Comparison of ENCODE assay signal across 24 mouse cellular contexts in the genomic region with DNA sequence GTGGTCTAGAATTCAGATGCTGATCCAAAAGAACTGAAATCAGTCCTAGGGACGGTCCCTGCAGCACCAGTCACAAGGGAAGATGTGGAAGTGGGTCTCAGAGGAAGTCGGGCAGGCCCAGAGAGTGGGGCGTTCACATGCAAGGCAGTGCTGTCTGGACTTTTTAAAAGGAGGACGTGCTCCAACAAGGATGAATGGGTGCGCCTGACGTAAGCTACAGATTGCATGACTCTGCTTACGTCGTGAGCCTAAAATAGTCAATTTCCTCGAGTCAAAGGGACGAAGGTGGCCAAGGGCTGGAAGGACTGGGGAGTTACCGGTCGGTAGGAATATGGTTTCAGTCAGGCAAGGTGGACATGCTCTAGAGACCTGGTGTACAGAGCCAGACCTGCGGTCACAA.
"Had no signal": no experiment of that assay in that cellular context is flagged by ENCODE, and none has a peak within 500 bp of the region (broad histone marks: within the 10 kb centered on the region; RNA-seq: fewer than 3 reads in every experiment).

No protein-coding gene starts in this region.

- H3K4me2 ChIP-seq: heart, embryonic 12.5 days; hindbrain, embryonic 13.5 days; hindbrain, embryonic 15.5 days; kidney, embryonic 15.5 days; limb, embryonic 12.5 days; liver, embryonic 11.5 days had no signal

- H3K9me3 ChIP-seq: heart, embryonic 12.5 days; hindbrain, embryonic 13.5 days; hindbrain, embryonic 15.5 days; kidney, embryonic 15.5 days; limb, embryonic 10.5 days; limb, embryonic 12.5 days had no signal

- H3K27me3 ChIP-seq: heart, embryonic 12.5 days; hindbrain, embryonic 13.5 days; hindbrain, embryonic 15.5 days; kidney, embryonic 15.5 days; limb, embryonic 12.5 days had no signal

- H3K4me3 ChIP-seq: heart, embryonic 12.5 days; hindbrain, embryonic 13.5 days; hindbrain, embryonic 15.5 days; kidney, embryonic 15.5 days; limb, embryonic 10.5 days; limb, embryonic 12.5 days had no signal

- H3K4me1 ChIP-seq: heart, embryonic 12.5 days; hindbrain, embryonic 15.5 days had no signal

- ATAC-seq: hindbrain, postnatal 0 days; intestine, embryonic 16.5 days had no signal

- H3K27ac ChIP-seq: hindbrain, embryonic 13.5 days; hindbrain, embryonic 15.5 days; hindbrain, postnatal 0 days; kidney, embryonic 15.5 days; kidney, postnatal 0 days; limb, embryonic 10.5 days; limb, embryonic 12.5 days; liver, embryonic 14.5 days had no signal

- DNase-seq: gastrocnemius, postnatal 14 days; gastrocnemius, postnatal 36 days; heart, adult 18-20 months; heart, postnatal 14 days; heart, postnatal 36 days; kidney, adult 11 months; kidney, adult 2 months; kidney, adult 9 months; kidney, postnatal 14 days; kidney, postnatal 36 days; layer of hippocampus, adult 9-11 months; layer of hippocampus, postnatal 36 days; liver had no signal

- H3K9ac ChIP-seq: heart, embryonic 12.5 days; hindbrain, embryonic 13.5 days; hindbrain, embryonic 15.5 days; kidney, embryonic 15.5 days; limb, embryonic 12.5 days; liver, embryonic 14.5 days had no signal
